Mouse (Mus musculus) splenic B cell, adult 2 months (primary cell): ENCODE data around the gene Nfic.

Source experiments
- DNase-seq: peaks from one replicate; pipeline ENCODE4 v3.0.0-alpha.2; 2011; ENCODE audit warnings: low read depth, low spot score
- H3K27me3 ChIP-seq: 2 replicates; pipeline ENCODE4 v1.6.1; 2012; ENCODE audit warnings: mild to moderate bottlenecking, low read length, moderate library complexity, mixed read lengths; ENCODE audit not compliant: control insufficient read depth, poor library complexity, insufficient read depth, severe bottlenecking
- H3K36me3 ChIP-seq: 2 replicates; pipeline ENCODE4 v1.6.1; 2012; ENCODE audit warnings: mild to moderate bottlenecking, low read length, moderate library complexity, mixed read lengths; ENCODE audit not compliant: control insufficient read depth, poor library complexity, insufficient read depth, severe bottlenecking

Gene Nfic

DNA sequence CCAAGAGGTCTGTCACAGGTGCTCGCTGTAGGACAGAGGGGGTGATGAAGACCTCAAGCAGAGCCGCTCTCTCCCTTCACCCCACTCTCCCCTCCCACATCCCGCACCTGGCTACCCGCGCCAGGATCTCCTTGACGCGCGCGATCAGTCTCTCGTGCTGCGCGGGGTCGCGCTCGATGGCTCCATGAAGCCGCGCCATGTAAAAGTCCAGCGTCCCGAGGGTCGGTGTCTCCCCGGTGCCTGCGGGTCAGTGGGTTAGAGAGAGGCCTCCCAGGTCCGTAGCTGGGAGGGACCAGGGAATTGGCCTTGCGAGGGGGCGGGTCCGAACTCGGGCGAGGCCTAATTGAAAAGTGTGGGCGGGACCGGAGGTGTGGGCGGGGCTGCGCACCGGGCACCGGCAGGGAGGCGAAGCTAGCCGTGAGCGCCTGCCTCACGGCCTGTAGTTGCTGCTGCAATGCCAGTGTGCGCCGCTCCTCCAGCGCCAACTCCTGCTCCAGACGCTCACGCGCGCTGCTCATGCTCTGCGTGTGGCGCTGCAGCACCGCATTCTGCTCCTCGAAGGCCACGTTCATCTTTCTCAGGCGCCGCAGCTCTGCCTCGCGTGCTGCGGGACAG lies 108.9 kb downstream of the Nfic start:
- Histone ChIP-seq H3K36me3 (no peaks in the 10 kb centered on the region; the same call in 1 of the 2 replicates), H3K27me3 (no peaks in the 10 kb centered on the region)
- peak; percentile 80 for DNase-seq
